Mouse (Mus musculus) small intestine, adult 2 months (tissue): Measurements from ENCODE around the gene Nup210l.

Source experiments
- CTCF ChIP-seq: fragments of 200-500 bp; IDR thresholded peaks from 2 replicates; pipeline ENCODE4 v1.5.1; 2012; ENCODE audit warnings: low read depth, mild to moderate bottlenecking, control low read depth, inconsistent platforms, low read length, moderate library complexity, mixed read lengths; ENCODE audit not compliant: insufficient replicate concordance, insufficient read length; ENCODE audit errors: extremely low read depth
- POLR2A ChIP-seq: fragments of 200-500 bp; IDR thresholded peaks from 2 replicates; pipeline ENCODE4 v1.6.1; 2012; ENCODE audit warnings: low read depth, mild to moderate bottlenecking, control low read depth, inconsistent platforms, low read length, moderate library complexity

GRCm38 (mm10) chr3:90222455-90222854 is 118.5 kb downstream of the Nup210l start:
- no peak for TF ChIP-seq CTCF
- TF ChIP-seq POLR2A: no peak
